Mouse (Mus musculus) kidney, postnatal 10 days (tissue): ENCODE data around the gene Taldo1.
"Not testable (repeated sequence)": the region's sequence is repeated elsewhere in the genome, so short reads cannot be mapped to it uniquely, and the experiment has no call there.

Experiments
- DNase-seq: peaks from one replicate; pipeline ENCODE4 v3.0.0; 2021; ENCODE audit warnings: mixed read lengths

Taldo1 gene

GRCm38 (mm10) chr7:141440613-141441012 is 48.6 kb downstream of the Taldo1 start:
- DNase-seq, result peak; percentile 84

GRCm38 (mm10) chr7:141441460-141441859 is 49.5 kb downstream of the Taldo1 start:
- no peak for DNase-seq

GRCm38 (mm10) chr7:141442199-141442598 is 50.2 kb downstream of the Taldo1 start:
- DNase-seq, result no peak

- DNase-seq, result peak; percentile 47
Measured at GRCm38 (mm10) chr7:141443081-141443821, 51.3 kb downstream of the Taldo1 start.

GRCm38 (mm10) chr7:141443828-141444237 is 51.8 kb downstream of the Taldo1 start, which contains the start of gene Pidd1:
Gene Pidd1 (minus strand): TSS chr7:141444025.
- peak; percentile 84 for DNase-seq

GRCm38 (mm10) chr7:141446374-141446773 is 54.4 kb downstream of the Taldo1 start:
- DNase-seq, result not testable (repeated sequence)

GRCm38 (mm10) chr7:141447110-141447991 is 55.4 kb downstream of the Taldo1 start, which contains the start of gene Rplp2:
Gene Rplp2 (plus strand): TSS chr7:141447370.
- DNase-seq, result peak; percentile 96

- no peak for DNase-seq
Measured at GRCm38 (mm10) chr7:141451928-141452327, 59.9 kb downstream of the Taldo1 start.
